Mouse (Mus musculus) intestine, embryonic 15.5 days (tissue): Measurements from ENCODE around the gene Ccdc86. TPM values are rescaled to one million over a fixed set of nuclear protein-coding genes. Genes with fewer than 3 reads are reported as not detected.

Source experiments
- ATAC-seq: fragments of 200-750 bp; cut with Nextera tagmentation; 2 replicates; pipeline ENCODE4 v1.8.0; 2017; ENCODE audit warnings: moderate TSS enrichment, moderate library complexity
- H3K27ac ChIP-seq: fragments of 300-500 bp; sonication (generic); 2 replicates; pipeline ENCODE4 v1.5.1; 2015; ENCODE audit warnings: mild to moderate bottlenecking, inconsistent platforms
- H3K27me3 ChIP-seq: fragments of 300-500 bp; sonication (generic); replicated peaks from 2 replicates; pipeline ENCODE4 v1.6.1; 2015; ENCODE audit warnings: inconsistent platforms
- H3K36me3 ChIP-seq: fragments of 300-500 bp; sonication (generic); 2 replicates; pipeline ENCODE4 v1.6.1; 2015; ENCODE audit warnings: inconsistent platforms
- H3K4me1 ChIP-seq: fragments of 300-500 bp; sonication (generic); replicated peaks from 2 replicates; pipeline ENCODE4 v1.6.1; 2015; ENCODE audit warnings: inconsistent platforms
- H3K4me2 ChIP-seq: fragments of 300-500 bp; sonication (generic); replicated peaks from 2 replicates; pipeline ENCODE4 v1.6.1; 2015; ENCODE audit warnings: mild to moderate bottlenecking, inconsistent platforms
- H3K4me3 ChIP-seq: fragments of 300-500 bp; sonication (generic); replicated peaks from 2 replicates; pipeline ENCODE4 v1.5.1; 2015; ENCODE audit warnings: inconsistent platforms
- H3K9ac ChIP-seq: fragments of 300-500 bp; sonication (generic); 2 replicates; pipeline ENCODE4 v1.6.1; 2015; ENCODE audit warnings: inconsistent platforms
- H3K9me3 ChIP-seq: fragments of 300-500 bp; sonication (generic); 2 replicates; pipeline ENCODE4 v1.6.1; 2016; ENCODE audit warnings: inconsistent platforms
- WGBS: fragments of 180-500 bp; shearing (Covaris S2); methylation state at CpG from one replicate; pipeline ENCODE4 v1.1.7; 2015; 5-methylcytosine and 5-hydroxymethylcytosine counted together
- polyA plus RNA-seq: library from polyadenylated mRNA; unstranded; fragments of >200 nt; fragmentation: Nextera tagmentation; extraction: Ambion mirVana; gene quantifications from 2 replicates; pipeline ENCODE4 v1.2.1, GENCODE M21; 2015

Gene Ccdc86
- polyA plus RNA-seq, 1 experiment from 2014 or later: 29.5 TPM

DNA sequence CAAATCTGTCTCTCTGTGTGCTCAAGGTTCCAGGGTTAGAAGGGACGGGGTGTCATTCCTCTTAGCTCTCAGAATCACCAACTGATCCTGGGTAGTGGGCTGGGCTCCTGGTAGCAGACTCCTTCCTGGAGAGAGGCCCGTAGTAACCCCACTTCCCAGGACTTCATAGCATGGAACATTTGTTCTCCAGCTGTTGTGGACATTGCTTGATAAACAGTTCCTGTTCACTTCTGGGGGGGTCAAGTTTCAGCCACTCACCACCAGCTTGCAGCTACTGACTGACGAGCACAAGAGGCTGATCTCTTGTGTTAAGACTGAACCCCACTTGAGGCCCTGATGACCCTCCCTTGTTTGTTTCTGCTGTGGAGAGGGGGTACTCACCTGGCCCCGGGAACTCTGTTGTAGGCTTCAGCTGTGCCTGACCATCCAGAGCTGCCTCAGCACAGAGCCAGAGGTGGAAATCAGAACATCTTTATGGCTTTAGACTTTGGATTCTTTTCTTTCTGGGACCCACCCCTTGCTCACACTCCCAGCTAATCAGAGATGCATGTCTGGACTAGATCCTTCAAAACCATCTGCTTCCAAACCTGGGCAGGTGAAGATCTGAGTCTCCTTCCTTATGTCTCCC, 25.3 kb upstream of the Ccdc86 start, which contains the start of gene Ms4a10:
Ms4a10 (minus strand) TSS at position 433 of the 628 bp plus-strand sequence.
- Histone ChIP-seq H3K4me3 (no peak within 1 kb of the TSS), H3K4me2 (peak within 1 kb of the TSS; percentile 42), H3K27ac (peak within 1 kb of the TSS; percentile 87), H3K36me3 (no peaks in the 10 kb centered on the region), H3K9ac (peak within 1 kb of the TSS; percentile 8; the same call in 1 of the 2 replicates), H3K27me3 (no peaks in the 10 kb centered on the region), H3K4me1 (peaks cover 28% of the 10 kb centered on the region), H3K9me3 (no peaks in the 10 kb centered on the region)
- ATAC-seq: peak; percentile 89
- WGBS: 13% methylated on average over 4 of the region's 4 CpGs

DNA sequence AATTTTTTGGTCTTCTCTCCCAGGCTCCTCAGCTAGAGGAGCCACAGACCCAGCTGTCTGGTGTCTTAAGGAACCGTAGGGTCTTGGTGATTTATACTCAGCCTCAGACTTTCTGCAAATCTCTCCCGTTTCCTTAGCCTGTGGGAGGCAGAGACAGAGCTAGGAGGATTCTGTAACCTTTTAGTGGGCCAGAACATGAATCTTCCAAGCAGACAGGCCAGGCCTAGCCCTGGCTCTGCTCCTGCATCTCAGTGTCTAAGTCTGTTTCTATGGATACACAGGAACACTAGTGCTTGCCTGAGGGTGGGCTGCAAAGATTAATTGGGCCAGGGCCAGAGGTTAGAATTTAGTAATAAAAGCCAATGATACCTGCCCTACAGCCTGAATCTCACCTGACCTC, 24.1 kb upstream of the Ccdc86 start:
- WGBS: 39% methylated on average over 2 of the region's 2 CpGs
- H3K27me3 ChIP-seq: no peaks in the 10 kb centered on the region
- H3K36me3 ChIP-seq: no peaks in the 10 kb centered on the region
- no peak overlapping the region for H3K9ac ChIP-seq
- H3K4me2 ChIP-seq: 0 out of 2 replicates have a peak overlapping the region, but pooled peaks have one; percentile 42
- H3K4me3 ChIP-seq: no peak overlapping the region
- H3K9me3 ChIP-seq: no peaks in the 10 kb centered on the region
- ATAC-seq: no peak; the same call in 1 of the 2 replicates
- peaks cover 23% of the 10 kb centered on the region for H3K4me1 ChIP-seq
- H3K27ac ChIP-seq: peak overlapping the region; percentile 87

DNA sequence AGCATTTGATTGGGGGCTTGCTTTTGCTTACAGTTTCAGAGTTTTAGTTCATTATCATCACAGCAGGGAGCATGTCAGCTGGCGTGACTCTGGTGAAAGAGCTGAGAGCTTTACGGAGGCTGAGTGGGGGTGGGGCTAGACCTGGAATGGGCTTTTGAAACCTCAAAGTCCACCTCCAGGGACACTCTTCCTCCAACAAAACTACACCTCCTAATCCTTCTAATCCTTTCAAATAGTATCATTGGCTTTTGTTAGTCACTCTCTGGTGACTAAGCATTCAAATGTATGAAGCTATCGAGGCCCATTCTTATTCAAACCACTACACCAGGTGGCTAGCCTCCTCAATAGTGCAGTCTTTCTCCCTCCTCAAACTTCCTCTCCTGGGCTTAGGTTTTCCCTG, 23.6 kb upstream of the Ccdc86 start:
- no peak overlapping the region for H3K4me3 ChIP-seq
- no peak overlapping the region for H3K9ac ChIP-seq
- H3K27me3 ChIP-seq: no peaks in the 10 kb centered on the region
- no peak for ATAC-seq
- H3K4me1 ChIP-seq: peaks cover 23% of the 10 kb centered on the region
- no peaks in the 10 kb centered on the region for H3K36me3 ChIP-seq
- H3K9me3 ChIP-seq: no peaks in the 10 kb centered on the region
- WGBS: 72% methylated on average over 3 of the region's 3 CpGs
- H3K4me2 ChIP-seq: no peak overlapping the region
- H3K27ac ChIP-seq: peak overlapping the region; percentile 87

DNA sequence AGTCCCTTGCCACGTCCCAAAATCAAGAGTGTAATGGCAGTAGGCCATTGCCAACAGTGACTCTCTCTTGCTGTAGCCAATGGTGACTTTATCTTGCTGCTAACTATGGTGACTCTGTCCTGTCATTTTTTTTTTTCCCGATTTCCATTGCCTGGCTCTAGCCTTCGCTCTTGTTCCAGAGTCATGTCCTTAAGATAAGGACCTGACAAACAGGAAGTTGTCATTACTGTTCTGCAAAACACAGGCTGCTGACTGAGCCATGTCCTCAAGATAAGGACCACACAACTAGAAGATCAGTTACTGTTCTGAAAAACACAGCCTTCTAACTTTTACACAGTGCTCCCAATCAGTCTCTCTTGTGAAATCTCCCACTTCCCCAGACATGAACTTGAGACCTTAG, 21.4 kb upstream of the Ccdc86 start:
- H3K36me3 ChIP-seq: no peaks in the 10 kb centered on the region
- peaks cover 21% of the 10 kb centered on the region for H3K4me1 ChIP-seq
- no peaks in the 10 kb centered on the region for H3K9me3 ChIP-seq
- H3K27ac ChIP-seq: no peak overlapping the region
- no peak for ATAC-seq
- H3K4me3 ChIP-seq: no peak overlapping the region
- 64% methylated on average over 3 of the region's 3 CpGs for WGBS
- no peak overlapping the region for H3K9ac ChIP-seq
- H3K4me2 ChIP-seq: no peak overlapping the region
- H3K27me3 ChIP-seq: no peaks in the 10 kb centered on the region

DNA sequence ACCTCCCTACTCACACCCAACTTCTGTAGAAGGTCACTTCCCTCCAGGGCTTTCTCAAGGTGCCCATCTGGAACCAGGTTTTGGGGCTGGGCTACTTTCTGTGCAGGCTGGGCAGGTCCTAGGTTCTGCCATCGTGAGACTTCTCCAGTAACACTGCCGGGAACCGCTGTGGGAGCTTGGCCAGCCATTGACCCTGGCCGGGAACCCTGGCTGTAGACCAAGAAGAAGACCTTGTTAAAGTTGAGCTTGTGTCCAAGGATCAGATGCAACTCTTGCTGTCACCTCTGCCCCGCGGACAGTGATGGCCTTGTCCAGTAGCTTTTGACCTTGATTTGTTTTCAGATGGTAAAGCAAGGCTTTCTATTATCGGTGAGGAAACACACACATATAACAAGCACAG, 19.5 kb upstream of the Ccdc86 start:
- H3K36me3 ChIP-seq: no peaks in the 10 kb centered on the region
- H3K4me1 ChIP-seq: peaks cover 7% of the 10 kb centered on the region
- no peaks in the 10 kb centered on the region for H3K27me3 ChIP-seq
- 93% methylated on average over 7 of the region's 7 CpGs for WGBS
- no peak overlapping the region for H3K9ac ChIP-seq
- H3K9me3 ChIP-seq: no peaks in the 10 kb centered on the region
- H3K4me3 ChIP-seq: no peak overlapping the region
- H3K27ac ChIP-seq: no peak overlapping the region
- no peak for ATAC-seq
- no peak overlapping the region for H3K4me2 ChIP-seq

DNA sequence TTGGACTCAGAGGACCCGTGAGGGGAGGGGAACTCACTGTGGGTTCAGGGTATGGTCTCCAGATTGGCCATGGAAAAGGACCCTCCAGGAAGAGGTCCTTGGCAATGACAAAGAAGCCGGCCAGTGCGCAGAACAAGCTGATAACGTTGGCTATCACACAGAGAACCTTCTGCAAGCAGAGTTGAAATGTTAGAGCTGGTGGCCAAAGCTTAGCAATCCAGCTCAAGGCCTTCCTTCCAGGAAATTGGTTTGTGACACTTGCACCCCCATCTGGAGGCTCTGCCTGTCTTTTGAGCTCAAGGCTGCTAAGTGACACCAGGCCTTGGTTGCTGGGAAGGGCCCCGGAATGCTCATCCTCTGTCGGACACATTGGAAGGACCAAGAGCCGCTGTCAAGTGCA, 16.7 kb upstream of the Ccdc86 start:
- no peaks in the 10 kb centered on the region for H3K4me1 ChIP-seq
- no peaks in the 10 kb centered on the region for H3K27me3 ChIP-seq
- no peak overlapping the region for H3K9ac ChIP-seq
- no peak overlapping the region for H3K4me2 ChIP-seq
- no peak overlapping the region for H3K4me3 ChIP-seq
- H3K36me3 ChIP-seq: no peaks in the 10 kb centered on the region
- no peak for ATAC-seq
- H3K9me3 ChIP-seq: no peaks in the 10 kb centered on the region
- no peak overlapping the region for H3K27ac ChIP-seq
- 90% methylated on average over 7 of the region's 7 CpGs for WGBS

DNA sequence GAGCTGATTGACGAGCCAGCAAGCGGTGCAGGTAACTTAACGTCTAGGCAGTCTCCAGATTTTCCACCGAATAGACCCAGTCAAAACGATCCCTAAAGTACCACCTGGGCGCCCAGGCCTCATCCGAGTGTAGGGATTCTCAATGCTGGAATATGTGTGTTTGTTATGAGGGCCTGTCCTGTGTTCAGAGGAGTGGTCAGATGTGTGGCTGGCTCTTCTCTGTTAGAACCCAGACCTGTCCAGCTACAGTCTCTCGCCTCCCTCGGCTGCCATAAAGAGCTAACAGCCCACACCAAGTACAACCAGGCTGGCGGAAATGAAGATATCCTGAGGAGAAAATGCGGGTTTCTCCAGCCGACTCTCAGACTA, 10.9 kb upstream of the Ccdc86 start:
- Histone ChIP-seq H3K27ac (no peak overlapping the region), H3K4me3 (no peak overlapping the region), H3K9me3 (no peaks in the 10 kb centered on the region), H3K4me1 (no peaks in the 10 kb centered on the region), H3K4me2 (no peak overlapping the region), H3K9ac (no peak overlapping the region), H3K27me3 (no peaks in the 10 kb centered on the region), H3K36me3 (no peaks in the 10 kb centered on the region)
- WGBS: 42% methylated on average over 12 of the region's 12 CpGs
- peak; percentile 35 for ATAC-seq

DNA sequence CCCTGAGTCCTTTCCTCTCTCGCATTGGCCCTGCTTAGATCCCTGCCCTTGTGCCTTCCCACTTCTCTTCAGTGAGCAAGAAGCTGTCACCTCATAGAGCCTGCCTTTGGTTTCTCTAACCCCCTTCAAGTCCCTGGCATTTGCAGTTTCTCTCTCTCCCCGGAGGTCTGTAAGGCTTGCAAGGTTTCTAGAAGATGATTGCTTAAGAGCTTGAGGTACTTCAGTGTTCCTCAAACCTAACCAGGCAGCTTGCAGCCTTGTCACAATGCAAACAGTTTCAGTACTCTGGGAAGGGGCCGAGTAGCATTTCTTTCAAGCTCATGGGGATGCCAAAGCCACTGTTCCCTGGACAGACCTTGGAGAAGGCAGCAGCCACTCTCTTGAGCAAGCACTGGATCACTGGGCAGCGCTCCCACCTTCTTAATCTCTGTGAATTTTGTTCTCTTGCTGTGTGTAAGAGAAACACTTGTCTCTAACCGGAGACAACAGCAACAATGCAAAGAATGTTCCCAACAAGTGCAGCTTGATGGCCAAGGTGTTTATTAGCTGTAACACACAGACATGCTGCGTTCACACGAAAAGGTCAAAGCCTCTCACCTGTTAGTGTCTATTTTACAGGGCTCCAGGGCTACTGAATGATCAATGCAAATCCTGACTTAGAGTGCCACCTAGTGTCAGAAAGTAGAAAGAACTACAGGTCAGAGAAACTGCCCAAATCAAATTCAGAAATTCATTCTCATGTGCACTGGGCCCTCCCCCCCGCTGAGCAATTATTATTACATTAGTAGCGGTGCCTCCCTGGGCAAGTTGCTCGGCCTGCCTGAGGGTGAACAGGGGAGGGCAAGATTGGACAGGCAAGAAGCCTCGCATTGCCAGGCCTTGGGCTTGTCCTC, 10.3 kb upstream of the Ccdc86 start:
- Histone ChIP-seq H3K27ac (no peak overlapping the region), H3K9ac (no peak overlapping the region)
- peak; percentile 78 for ATAC-seq

DNA sequence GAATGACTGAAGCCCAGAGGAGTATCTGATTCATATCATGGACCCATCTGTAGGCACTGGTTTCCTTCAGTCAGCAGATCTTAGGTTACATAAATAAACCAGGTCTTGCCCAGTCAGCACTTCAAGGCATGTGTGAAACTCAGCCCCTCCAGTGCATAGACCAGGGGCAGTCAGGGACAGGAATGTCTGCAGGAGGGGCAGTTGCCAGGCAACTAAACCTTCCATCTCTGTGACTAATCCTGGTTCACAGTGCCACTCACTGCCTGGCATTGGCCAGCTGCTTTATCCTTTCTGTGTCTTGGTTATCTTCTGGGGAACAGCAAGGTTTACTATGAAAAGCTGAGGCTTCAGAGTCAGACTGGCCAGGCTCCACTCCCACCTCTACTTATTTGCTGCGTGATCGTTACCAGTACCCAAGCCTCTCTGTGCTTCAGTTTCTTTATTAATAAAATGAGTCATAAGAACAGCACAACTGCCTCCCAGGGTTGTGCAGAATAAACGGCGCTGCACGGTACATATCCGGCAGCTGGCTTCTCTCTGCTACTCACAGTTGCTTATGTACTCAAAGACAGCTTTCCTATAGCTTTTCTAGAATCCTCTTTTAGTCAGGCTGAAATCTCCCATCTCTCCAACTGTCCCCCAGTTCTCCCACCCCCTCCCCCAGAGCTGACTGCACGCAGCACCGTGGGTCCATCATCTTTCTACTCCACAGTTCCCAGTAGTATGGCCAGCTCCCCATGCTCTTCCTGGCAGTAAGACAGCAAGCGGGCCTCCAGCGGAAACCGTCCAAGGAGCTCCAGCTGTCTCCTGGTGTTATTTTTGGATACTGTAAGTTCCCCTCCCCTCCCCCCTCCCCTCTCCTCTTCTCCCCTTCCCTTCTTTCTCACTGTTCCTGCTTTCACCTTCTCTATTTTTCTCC, 3.2 kb upstream of the Ccdc86 start:
- peak overlapping the region; percentile 87 for H3K27ac ChIP-seq
- H3K4me2 ChIP-seq: peak overlapping the region; percentile 0; the same call in 1 of the 2 replicates
- no peak overlapping the region for H3K4me3 ChIP-seq
- no peaks in the 10 kb centered on the region for H3K36me3 ChIP-seq
- H3K9ac ChIP-seq: no peak overlapping the region
- H3K4me1 ChIP-seq: peaks cover 16% of the 10 kb centered on the region
- H3K9me3 ChIP-seq: no peaks in the 10 kb centered on the region
- peak; percentile 57 for ATAC-seq
- H3K27me3 ChIP-seq: no peaks in the 10 kb centered on the region
- 34% methylated on average over 11 of the region's 11 CpGs for WGBS

More for the DNA sequence above, 10.3 kb upstream of the Ccdc86 start:
- Histone ChIP-seq H3K36me3 (no peaks in the 10 kb centered on the region), H3K9me3 (no peaks in the 10 kb centered on the region), H3K4me3 (no peak overlapping the region), H3K4me2 (no peak overlapping the region), H3K27me3 (no peaks in the 10 kb centered on the region), H3K4me1 (no peaks in the 10 kb centered on the region)
- 30% methylated on average over 11 of the region's 11 CpGs for WGBS

DNA sequence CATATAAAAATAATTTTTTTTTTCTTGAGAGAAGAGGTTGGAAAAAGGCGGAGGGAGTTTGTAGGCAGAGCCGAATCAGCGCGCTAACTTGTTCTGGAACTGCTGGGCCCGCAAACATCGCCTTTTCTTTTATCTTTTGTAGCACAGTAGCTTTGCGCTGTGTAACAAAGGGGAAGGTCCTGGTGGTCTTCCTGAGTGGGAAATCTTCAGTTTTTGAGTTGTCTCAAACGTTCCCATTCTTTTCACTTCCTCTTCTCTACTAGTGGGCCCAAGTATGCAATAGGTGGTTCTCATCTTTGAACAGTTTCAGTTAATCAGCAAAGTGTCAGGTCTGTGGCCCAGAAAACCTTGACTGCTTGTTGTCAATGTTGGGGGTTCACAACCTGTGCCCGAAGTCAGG, 492 bp upstream of the Ccdc86 start:
- peaks cover 7% of the 10 kb centered on the region for H3K36me3 ChIP-seq
- peak overlapping the region; percentile 6; the same call in 1 of the 2 replicates for H3K9ac ChIP-seq
- H3K4me1 ChIP-seq: peaks cover 25% of the 10 kb centered on the region
- peak; percentile 0; the same call in 1 of the 2 replicates for ATAC-seq
- H3K4me3 ChIP-seq: peak overlapping the region; percentile 56
- peak overlapping the region; percentile 48; the same call in 1 of the 2 replicates for H3K27ac ChIP-seq
- H3K27me3 ChIP-seq: no peaks in the 10 kb centered on the region
- no peaks in the 10 kb centered on the region for H3K9me3 ChIP-seq
- peak overlapping the region; percentile 64 for H3K4me2 ChIP-seq
- 36% methylated on average over 9 of the region's 9 CpGs for WGBS

DNA sequence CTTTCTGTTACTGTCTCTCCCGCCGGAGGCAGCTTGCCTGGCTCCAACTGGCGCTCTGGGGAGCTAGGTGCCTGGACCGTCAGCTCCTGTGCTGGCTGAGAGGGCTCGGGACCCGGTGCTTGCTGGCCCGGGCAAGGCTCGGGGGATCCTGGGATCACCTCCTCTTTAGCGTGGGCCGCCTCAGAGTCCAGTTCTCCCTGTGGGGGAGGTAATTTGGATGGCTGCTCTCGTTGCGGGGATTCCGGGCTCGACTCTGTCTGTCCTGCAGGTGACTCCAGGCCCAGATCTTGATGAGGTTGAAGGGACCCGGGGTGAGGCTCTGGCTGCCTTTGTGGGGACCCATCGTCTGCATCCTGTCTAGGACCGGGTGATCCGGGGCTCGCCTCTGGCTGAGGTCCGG, 650 bp downstream of the Ccdc86 start:
- Histone ChIP-seq H3K27ac (0 out of 2 replicates have a peak overlapping the region, but pooled peaks have one; percentile 4), H3K4me1 (peaks cover 25% of the 10 kb centered on the region), H3K9ac (peak overlapping the region; percentile 83), H3K4me2 (peak overlapping the region; percentile 83), H3K4me3 (peak overlapping the region; percentile 56), H3K27me3 (no peaks in the 10 kb centered on the region), H3K9me3 (no peaks in the 10 kb centered on the region), H3K36me3 (peaks cover 19% of the 10 kb centered on the region)
- ATAC-seq: no peak
- WGBS: 1% methylated on average over 20 of the region's 20 CpGs

DNA sequence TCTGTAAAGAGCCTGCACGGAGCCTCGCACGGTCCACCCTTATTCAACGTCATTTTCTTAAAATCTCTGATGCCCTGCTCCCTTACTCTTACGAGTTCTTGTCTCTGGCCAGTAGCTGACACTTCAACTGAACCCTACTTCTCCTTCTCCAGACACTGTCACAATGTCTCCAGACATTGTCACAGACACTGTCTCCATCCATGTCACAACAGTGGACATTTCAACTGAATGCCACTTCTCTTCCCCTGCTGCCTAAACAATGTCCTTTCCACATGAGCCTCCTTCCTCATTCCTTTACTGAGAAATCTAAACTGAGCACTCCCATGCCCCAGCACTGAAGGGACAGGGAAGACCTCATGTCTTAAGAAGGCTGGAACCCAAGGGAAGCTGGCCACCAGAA, 1.8 kb downstream of the Ccdc86 start:
- H3K4me1 ChIP-seq: peaks cover 18% of the 10 kb centered on the region
- H3K9me3 ChIP-seq: no peaks in the 10 kb centered on the region
- no peak overlapping the region for H3K27ac ChIP-seq
- 83% methylated on average over 5 of the region's 5 CpGs for WGBS
- ATAC-seq: no peak
- peak overlapping the region; percentile 83 for H3K4me2 ChIP-seq
- peaks cover 30% of the 10 kb centered on the region for H3K36me3 ChIP-seq
- peak overlapping the region; percentile 83 for H3K9ac ChIP-seq
- H3K27me3 ChIP-seq: no peaks in the 10 kb centered on the region
- H3K4me3 ChIP-seq: peak overlapping the region; percentile 56
